Mouse (Mus musculus) large intestine, adult 2 months (tissue): ENCODE measurements around the gene Sst. TPM values are rescaled to one million over a fixed set of nuclear protein-coding genes. Genes with fewer than 3 reads are reported as not detected.

ENCODE experiments used
- DNase-seq: peaks from one replicate; pipeline ENCODE4 v3.0.0-alpha.2; 2012; ENCODE audit warnings: low read depth, low spot score
- WGBS: fragments of 180-500 bp; shearing (Covaris S2); methylation state at CpG from one replicate; pipeline ENCODE4 v1.1.7; 2018; 5-methylcytosine and 5-hydroxymethylcytosine counted together
- polyA plus RNA-seq: library from polyadenylated mRNA; depleted of rRNA; stranded (reverse); fragments of >200 nt; gene quantifications from 2 replicates; pipeline ENCODE4 v1.2.3, GENCODE M21; 2012; rRNA removed

The Sst gene
- polyA plus RNA-seq, 1 experiment: 89.6 TPM

DNA sequence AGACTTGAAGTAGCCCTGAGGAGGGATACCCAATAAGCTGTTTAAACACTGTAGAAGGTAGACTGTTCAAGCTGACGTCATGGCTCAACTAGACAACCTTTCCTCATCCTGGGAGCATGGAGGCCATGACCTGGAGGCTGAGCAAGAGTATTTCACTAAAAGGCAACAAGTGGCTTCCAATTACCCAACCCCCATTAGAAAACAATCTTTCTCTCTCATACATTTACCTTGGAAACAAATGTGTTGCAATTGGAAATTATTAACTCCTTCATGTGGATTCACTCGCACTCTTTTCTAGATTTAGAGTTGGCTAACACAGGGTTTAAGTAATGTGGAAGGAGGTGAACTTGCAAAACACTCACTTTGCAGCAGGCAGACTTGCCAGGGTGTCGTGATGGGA lies 4.4 kb upstream of the Sst start:
- no peak for DNase-seq
- 73% methylated on average over 3 of the region's 3 CpGs for WGBS

DNA sequence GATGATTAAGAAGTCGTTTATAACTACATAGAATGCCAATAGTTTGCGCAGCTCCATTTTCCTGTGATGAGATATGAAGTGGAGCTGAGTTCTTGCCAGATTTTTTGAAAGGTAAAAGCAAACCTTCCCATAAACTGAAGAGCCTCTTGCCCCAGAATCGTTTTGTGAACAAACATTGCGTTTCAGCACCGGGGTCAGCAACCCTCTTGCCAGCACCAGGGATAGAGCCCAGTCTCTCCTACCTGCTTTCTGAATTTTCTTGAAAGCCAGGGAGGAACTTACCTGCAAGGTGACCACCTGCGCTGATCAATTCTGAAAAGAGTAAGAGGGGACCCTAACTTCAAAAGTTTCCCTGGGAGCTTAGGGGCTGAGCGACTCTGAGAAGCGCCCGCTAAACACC lies 607 bp downstream of the Sst start:
- WGBS: 6% methylated on average over 9 of the region's 9 CpGs
- DNase-seq: no peak

DNA sequence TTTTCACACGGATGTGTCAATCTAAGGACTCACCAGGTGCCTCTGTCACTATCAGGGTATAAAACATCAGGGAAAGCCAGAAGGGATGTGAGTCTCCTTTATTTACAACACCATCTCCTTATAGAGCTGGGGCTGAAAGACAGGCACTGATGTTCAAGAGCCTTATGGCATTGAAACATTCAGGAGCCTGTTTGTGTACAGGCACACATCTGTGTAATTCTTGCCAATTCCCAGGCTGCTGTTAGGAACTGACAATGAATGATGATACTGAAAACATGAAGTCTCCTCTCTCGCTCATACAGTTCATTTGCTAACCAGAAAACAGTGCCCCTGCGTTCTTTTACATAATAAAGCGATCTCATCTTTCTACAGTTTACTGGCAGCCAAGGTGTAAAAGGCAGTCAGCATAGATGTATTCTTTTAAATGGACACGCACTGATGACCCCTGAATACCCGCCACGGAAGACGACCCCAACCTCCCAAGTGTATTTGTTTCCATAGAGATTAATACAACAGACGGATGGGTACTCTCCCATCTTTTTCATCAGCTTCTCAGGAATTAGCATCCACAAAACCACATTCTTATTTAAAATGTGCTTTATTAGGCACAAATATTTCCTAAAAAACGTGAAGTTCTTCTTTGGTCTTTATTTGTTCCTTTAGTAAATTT lies 2.7 kb downstream of the Sst start:
- no peak for DNase-seq
- WGBS: 65% methylated on average over 10 of the region's 10 CpGs

DNA sequence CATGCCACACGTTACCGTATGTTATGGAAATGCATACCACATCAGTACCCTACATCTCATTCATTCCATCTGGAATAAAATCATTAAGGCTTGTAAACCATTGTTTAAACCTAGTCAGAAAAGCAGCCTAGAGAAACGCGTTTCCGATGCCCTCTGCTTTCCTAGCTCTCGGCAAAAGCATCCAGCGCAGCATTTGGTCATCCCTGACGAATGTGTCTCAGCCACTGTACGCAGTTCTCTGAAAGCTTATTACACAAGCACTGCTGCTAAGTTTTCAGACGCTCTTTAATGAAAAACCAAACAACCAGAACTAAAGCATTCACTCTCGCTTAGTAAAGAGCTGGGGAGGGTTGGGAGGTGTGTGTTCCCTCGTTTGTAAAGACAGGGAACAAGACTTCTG lies 5.7 kb downstream of the Sst start:
- WGBS: 70% methylated on average over 12 of the region's 12 CpGs

DNA sequence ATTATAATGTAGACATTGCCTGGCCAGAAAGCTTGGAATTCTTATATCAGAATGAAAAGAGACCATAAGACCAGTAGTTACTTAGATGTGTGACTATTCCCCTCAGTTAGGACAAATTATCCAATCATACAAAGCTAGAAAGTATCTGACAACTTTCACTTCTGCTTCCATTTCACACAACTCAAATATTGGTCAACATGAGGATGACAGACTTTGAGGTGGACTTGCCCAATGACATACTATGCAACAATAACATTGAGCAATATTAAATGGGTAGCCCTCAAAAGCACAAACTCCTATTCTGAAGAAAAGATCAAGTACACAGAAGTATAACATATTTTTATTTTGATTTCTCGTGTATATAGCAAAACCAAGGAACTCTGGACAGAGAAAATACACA lies 35.5 kb downstream of the Sst start:
- DNase-seq: no peak
- 61% methylated on average over 1 of the region's 1 CpGs for WGBS

More for the DNA sequence above, 5.7 kb downstream of the Sst start:
- no peak for DNase-seq

DNA sequence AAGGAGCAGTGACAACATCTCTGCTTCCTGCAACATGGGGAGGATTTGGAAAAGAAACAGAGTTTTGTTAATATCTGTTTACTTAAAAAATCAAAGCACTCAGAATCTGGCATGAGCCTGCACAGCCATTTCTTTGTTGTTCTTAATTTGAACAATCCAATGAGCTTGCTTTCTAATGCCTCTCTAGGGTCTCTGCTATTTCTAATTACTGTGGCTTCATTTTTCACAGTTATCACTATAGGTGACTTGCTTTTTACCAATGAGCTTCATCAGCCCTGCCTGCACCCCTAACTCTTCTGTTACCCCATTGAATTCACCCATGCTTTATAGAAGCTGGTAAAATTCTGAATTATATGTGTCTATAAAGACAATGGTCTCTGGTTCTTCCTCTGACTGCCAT lies 41.0 kb downstream of the Sst start:
- DNase-seq: no peak

DNA sequence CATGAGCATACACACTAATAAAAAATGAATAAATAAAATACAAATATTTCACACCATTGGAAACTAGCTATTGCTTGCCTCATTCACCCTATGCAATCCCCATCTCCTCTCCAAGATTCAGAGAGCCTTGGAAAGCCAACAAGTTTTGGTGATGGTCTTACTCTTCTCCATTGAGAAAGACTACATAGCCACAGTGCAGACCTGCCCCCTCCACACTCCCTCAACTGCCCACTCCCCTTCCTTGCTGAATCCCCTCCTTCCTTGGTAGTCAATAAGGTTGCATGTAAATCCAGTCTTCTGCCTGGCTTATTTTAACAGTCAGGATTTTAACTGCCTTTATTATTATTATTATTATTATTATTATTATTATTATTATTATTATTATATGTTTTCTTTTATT lies 41.6 kb downstream of the Sst start:
- DNase-seq: no peak

DNA sequence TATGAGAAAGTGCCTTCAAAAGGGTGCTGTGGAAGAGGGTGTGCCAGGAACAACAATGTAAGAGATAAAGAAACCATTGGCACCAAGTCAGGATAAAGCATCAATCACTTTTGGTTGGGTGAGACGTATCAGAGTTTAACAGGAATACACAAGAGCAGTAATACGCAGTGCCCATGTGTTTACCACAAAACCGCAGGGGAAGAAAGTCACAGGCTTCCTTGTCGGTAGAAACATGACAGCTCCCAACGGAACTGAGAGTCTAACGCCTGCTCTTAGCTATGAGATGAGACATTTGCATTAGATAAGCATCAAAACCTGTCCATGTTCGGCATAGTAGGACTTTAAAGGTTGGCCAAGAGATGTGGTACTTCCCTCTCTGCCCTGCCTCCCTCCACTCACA lies 46.1 kb downstream of the Sst start:
- DNase-seq: no peak
- WGBS: 73% methylated on average over 7 of the region's 7 CpGs

DNA sequence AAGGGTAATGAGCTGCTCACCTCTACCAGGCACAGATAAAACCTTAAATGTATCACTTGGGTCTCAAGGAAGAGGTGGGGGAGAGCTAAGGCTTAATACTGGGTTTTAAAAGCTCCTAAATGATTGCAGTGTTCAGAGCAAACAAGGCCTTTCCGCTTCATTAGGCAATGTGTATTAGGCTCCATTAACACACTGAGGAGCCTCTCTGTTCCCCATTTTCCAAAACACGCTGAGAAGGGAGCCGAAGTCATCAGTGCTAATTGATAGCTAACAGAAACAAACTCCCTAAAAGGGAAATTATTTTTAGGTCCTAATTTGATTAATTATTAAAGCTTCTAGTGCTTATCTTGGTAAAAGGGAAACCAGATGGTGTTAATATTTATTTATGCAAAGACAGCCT lies 48.1 kb downstream of the Sst start:
- DNase-seq: no peak
- 70% methylated on average over 3 of the region's 3 CpGs for WGBS

Other genes starting within 250 kb of the Sst start
- not detected in 2 replicates for gene Rtp2, start 41.4 kb upstream of the Sst start, polyA plus RNA-seq
- not detected in 2 replicates for gene Gm37419, start 97.5 kb upstream of the Sst start, polyA plus RNA-seq
- gene Bcl6, start 97.9 kb upstream of the Sst start, polyA plus RNA-seq: 8.7 and 11.4 TPM in 2 replicates